Mouse (Mus musculus) CD8-positive naive resting alpha-beta T cell, adult 2 months (primary cell): ENCODE data around the gene Gm49333.

Experiments used
- DNase-seq, 2 experiments: peaks; one replicate each; pipeline ENCODE4 v3.0.0; 2022; ENCODE audit warnings: low read depth in 2 of 2, low spot score in 2 of 2

Gm49333 gene

DNA sequence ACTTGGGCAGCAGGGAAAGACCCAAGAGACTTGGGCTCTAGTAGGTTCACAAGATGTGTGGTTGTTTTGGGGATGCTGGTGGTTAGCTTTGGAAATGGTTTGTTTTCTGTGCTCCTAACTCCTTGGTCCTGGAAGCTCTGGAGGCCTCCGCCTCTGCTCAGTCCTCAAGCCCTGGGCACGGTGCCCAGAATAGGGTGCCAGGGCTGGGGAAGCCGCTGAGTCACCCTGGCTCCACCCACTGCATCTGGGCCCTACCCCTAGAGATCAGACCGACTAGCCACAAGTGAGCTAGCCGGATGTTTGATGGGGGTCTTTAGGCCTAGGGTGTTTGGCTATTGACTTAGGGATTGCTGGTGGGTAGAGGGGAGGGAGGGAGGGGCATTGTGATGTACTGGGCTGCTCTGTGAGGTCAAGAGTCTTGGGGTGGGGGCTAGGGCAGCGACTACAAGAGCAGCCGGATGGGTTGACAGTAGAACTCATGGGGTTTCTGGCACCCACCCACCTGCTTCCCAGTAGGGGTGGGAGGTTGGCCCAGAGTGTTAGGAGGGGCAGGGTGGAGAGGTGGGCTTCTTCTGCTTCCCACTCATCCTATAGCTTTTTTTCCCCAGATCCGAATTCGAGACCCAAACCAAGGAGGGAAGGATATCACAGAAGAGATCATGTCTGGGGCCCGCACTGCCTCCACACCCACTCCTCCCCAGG is 66.7 kb downstream of the Gm49333 start:
- no peak for DNase-seq

DNA sequence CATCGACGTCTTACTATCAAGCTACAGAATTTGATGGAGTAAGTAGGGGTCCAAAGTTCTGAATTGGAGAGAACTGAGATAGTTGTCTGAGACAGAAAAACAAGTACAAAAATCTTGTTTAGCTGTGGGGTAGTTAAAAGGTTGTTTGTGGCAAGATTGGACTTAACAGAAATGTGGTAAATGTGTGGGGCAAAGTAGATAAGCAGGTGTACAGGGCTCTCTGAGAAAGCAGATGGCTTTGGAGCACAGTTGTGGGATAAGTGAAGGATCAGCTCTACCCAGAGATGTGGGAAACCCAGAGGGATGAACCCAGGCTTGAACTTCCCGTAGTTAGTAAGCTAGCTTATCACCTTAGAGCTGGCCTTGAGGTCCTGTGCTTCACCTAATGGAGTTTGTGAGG is 79.4 kb downstream of the Gm49333 start:
- DNase-seq: no peak

DNA sequence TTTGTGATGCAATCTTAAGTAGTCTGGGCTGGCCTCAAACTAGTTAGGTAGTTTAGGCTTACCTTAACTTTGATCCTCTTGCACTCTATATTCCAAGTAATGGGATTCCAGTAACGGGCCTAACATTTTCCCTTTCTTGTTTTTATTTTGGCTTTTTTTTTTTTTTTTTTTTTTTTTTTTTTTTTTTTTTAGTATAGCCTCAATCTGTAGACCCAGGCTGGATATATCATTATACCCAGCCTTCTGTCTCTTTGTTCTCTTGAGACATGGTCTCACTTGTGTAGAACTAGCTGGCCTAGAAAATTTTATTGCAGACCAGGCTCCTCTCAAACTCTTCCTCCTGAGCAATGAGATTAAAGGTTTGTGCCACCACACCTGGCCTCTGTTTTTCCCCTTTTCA is 80.2 kb downstream of the Gm49333 start:
- DNase-seq: no peak

- DNase-seq: no peak
These were observed 81.0 kb downstream of the Gm49333 start for GRCm38 (mm10) chr16:20692241-20692965.

- peak; percentile 37 to 58 for DNase-seq
These were observed 81.8 kb downstream of the Gm49333 start, which contains the start of gene Fam131a for GRCm38 (mm10) chr16:20693111-20693701. Gene Fam131a, plus strand, starts transcription at chr16:20693241.

DNA sequence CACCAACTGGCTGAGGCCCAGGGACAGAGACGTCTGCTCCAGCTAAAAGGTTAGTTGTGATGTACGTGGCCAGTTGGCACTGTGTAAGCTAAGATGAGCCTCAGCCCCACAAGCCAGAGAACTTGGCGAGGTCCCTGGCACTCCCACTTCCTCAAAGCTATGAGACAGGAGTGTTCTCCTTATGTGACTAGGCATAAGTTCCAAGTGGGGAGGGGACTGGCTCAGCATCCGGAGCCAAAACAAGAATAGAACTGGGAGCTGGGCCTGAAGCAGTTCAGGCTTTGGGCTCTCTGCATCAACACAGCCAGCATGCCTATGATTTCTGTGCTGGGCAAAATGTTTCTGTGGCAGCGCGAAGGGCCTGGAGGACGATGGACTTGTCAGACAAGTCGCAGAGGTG is 83.4 kb downstream of the Gm49333 start:
- no peak for DNase-seq
